Mouse (Mus musculus): ENCODE results near the gene Olfr1012.

GRCm38 (mm10) chr2:85715119-85715518, 47.4 kb downstream of the Olfr1012 start, which contains the start of gene Olfr1009:
- TF ChIP-seq CTCF (IDR thresholded peaks at IDR 0.05; ENCODE audit: control insufficient read depth, insufficient read depth, low read length) (no peak), POLR2A (IDR thresholded peaks at IDR 0.05; ENCODE audit: borderline replicate concordance, control insufficient read depth, low read depth, low read length) (no peak)
